In the genomic region with DNA sequence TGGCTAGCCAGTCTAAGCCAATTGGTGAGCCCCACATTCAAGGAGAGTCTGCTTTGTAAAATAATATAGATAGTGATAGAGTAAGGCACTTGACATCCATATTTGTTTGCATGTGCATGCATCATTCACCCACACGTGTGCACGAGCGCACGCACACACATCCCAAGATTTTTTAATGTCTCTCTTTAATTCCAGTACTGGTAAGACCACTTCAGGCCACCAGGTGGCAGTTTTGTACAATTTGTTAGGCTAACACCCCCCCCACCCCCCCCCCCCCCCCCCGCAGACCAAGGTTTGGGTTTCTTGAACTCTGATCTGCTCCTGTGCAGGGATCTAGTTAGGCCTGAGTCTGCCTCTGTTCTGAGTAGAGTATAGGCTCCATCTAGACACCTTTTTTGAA, we compare ENCODE assay signal across 12 mouse cellular contexts. TPM values are rescaled to one million over a fixed set of nuclear protein-coding genes. Genes with fewer than 3 reads are reported as not detected.
DNase-seq lines count a peak whose midpoint lies in the region; ATAC-seq lines count a peak whose summit lies in the region.
"Had no signal": no experiment of that assay in that cellular context is flagged by ENCODE, and none has a peak within 500 bp of the region (broad histone marks: within the 10 kb centered on the region; RNA-seq: fewer than 3 reads in every experiment).

No protein-coding gene starts in this region.

- no peaks in the 10 kb centered on the region for H3K36me3 ChIP-seq in kidney, embryonic 14.5 days (ENCODE audit: control insufficient read depth, insufficient read depth, low read length)

- H3K4me3 ChIP-seq in kidney, embryonic 14.5 days (ENCODE audit: low read length), result no peak overlapping the region

- no peak for ATAC-seq in kidney, embryonic 14.5 days (ENCODE audit: low FRiP score, low TSS enrichment)

- intact Hi-C loops in gastrocnemius, postnatal 36 days (cut with DNase I), result no loop called here

- H3K27ac ChIP-seq in kidney, embryonic 14.5 days (ENCODE audit: low read depth, low read length), result no peak overlapping the region

- no peaks in the 10 kb centered on the region for H3K9me3 ChIP-seq in kidney, embryonic 14.5 days (ENCODE audit: control insufficient read depth, low read length)

- H3K9ac ChIP-seq in kidney, embryonic 14.5 days (ENCODE audit: low read depth, low read length), result no peak overlapping the region

- no peaks in the 10 kb centered on the region for H3K27me3 ChIP-seq in kidney, embryonic 14.5 days (ENCODE audit: control insufficient read depth, insufficient read depth, low read length)

- no peaks in the 10 kb centered on the region for H3K4me1 ChIP-seq in kidney, embryonic 14.5 days (ENCODE audit: control insufficient read depth, insufficient read depth, low read length)

- 89% methylated on average over 4 of the region's 5 CpGs for WGBS in kidney, embryonic 14.5 days

- DNase-seq in adrenal gland, postnatal 36 days, result peak; percentile 19 to 23
- DNase-seq in adrenal gland, adult 8-10 months, result no peak
- DNase-seq in kidney, adult 9 months, result peak; percentile 38
- DNase-seq in 3T3-L1 (ENCODE audit: low read depth, low spot score), result peak; percentile 48
- DNase-seq in brain, adult 2 months (ENCODE audit: low read depth, low spot score), result peak; percentile 35
- DNase-seq in spleen, postnatal 14 days (ENCODE audit: low spot score in 2 of 2), result no peak
- DNase-seq in gastrocnemius, postnatal 36 days, result no peak
- DNase-seq: gastrocnemius, postnatal 25 days had no signal

- no peak overlapping the region for H3K4me2 ChIP-seq in kidney, embryonic 14.5 days (replicated peaks; ENCODE audit: low read depth, low read length)

RNA-seq across cellular contexts. Expression of a gene that starts 46.9 kb away (rescaled TPM):
- total RNA-seq in adrenal gland, postnatal 36 days (2021), result not detected
- total RNA-seq in adrenal gland, adult 8-10 months (2022), result not detected
- not detected in 2 replicates for polyA plus RNA-seq in kidney, embryonic 14.5 days (2014; fragmentation: Nextera tagmentation; extraction: Ambion mirVana)
- not detected for total RNA-seq in gastrocnemius, postnatal 36 days (2021)
- total RNA-seq: gastrocnemius, postnatal 25 days; layer of hippocampus, adult 18-20 months; neutrophil, adult 5-6 weeks had no signal
- polyA plus RNA-seq: liver, embryonic 16.5 days had no signal

Comparison
In these comparisons a context has a peak if more than half of its experiments do, and no peak if none do; other contexts are left out.
1. DNase-seq: peak in adrenal gland, postnatal 36 days (2 of 2), kidney, adult 9 months (single experiment), 3T3-L1 (single experiment) and brain, adult 2 months (single experiment); none in adrenal gland, adult 8-10 months (single experiment), spleen, postnatal 14 days (0 of 2) and gastrocnemius, postnatal 36 days (0 of 2).